Mouse (Mus musculus) liver, embryonic 14.5 days (tissue): Measurements from ENCODE around the gene Epm2aip1. TPM values are rescaled to one million over a fixed set of nuclear protein-coding genes. Genes with fewer than 3 reads are reported as not detected.

Experiments used
- ATAC-seq: fragments of 200-750 bp; cut with Nextera tagmentation; 2 replicates; pipeline ENCODE4 v1.8.0; 2017; ENCODE audit warnings: moderate number of reproducible peaks, mild to moderate bottlenecking, moderate library complexity; ENCODE audit not compliant: insufficient read depth
- DNase-seq, 3 experiments: peaks; one replicate each; pipeline ENCODE4 v3.0.0-alpha.2; 2012 to 2013; ENCODE audit warnings: low read depth in 3 of 3, low spot score in 3 of 3
- H3K27ac ChIP-seq: fragments of 300-500 bp; sonication (generic); 2 replicates; pipeline ENCODE4 v1.5.1; 2014; ENCODE audit warnings: moderate library complexity, mild to moderate bottlenecking, control low read depth, inconsistent platforms
- H3K27me3 ChIP-seq: fragments of 300-500 bp; sonication (generic); 2 replicates; pipeline ENCODE4 v1.6.1; 2014; ENCODE audit warnings: mild to moderate bottlenecking, low read length, moderate library complexity; ENCODE audit not compliant: control insufficient read depth, insufficient read depth
- H3K36me3 ChIP-seq: fragments of 300-500 bp; sonication (generic); replicated peaks from 2 replicates; pipeline ENCODE4 v1.6.1; 2014; ENCODE audit warnings: low read depth; ENCODE audit not compliant: control insufficient read depth, insufficient read depth
- H3K4me1 ChIP-seq, 2 experiments: fragments of 200-500 bp in 1 of 2; fragments of 300-500 bp in 1 of 2; sonication (generic) in 1 of 2; replicated peaks; 2 replicates each; pipeline ENCODE4 v1.6.1; 2012 to 2014; ENCODE audit warnings: antibody characterized with exemption in 1 of 2, inconsistent platforms in 1 of 2, low read length in 1 of 2; ENCODE audit not compliant: control insufficient read depth in 2 of 2, insufficient read depth in 2 of 2
- H3K4me2 ChIP-seq: fragments of 300-500 bp; sonication (generic); 2 replicates; pipeline ENCODE4 v1.6.1; 2014; ENCODE audit warnings: low read depth, mild to moderate bottlenecking, control low read depth, moderate library complexity
- H3K4me3 ChIP-seq, 2 experiments: fragments of 200-500 bp in 1 of 2; fragments of 300-500 bp in 1 of 2; sonication (generic) in 1 of 2; 2 replicates each; pipeline ENCODE4 v1.5.1; 2012 to 2014; ENCODE audit warnings: low read depth in 2 of 2, low read length in 2 of 2, mild to moderate bottlenecking in 2 of 2, control low read depth in 1 of 2, inconsistent platforms in 1 of 2, moderate library complexity in 1 of 2; ENCODE audit not compliant: insufficient read depth in 1 of 2
- H3K9ac ChIP-seq: fragments of 300-500 bp; sonication (generic); replicated peaks from 2 replicates; pipeline ENCODE4 v1.6.1; 2014; ENCODE audit warnings: mild to moderate bottlenecking, control low read depth, moderate library complexity
- H3K9me3 ChIP-seq: fragments of 300-500 bp; sonication (generic); 2 replicates; pipeline ENCODE4 v1.6.1; 2016; ENCODE audit warnings: low read length, mixed read lengths; ENCODE audit not compliant: control insufficient read depth
- CTCF ChIP-seq: IDR thresholded peaks from 2 replicates; pipeline ENCODE4 v1.5.1; 2016; ENCODE audit warnings: antibody characterized with exemption, low read depth, control low read depth
- EP300 ChIP-seq: IDR thresholded peaks from 2 replicates; pipeline ENCODE4 v1.6.1; 2016; ENCODE audit warnings: antibody characterized with exemption, low read depth
- WGBS: fragments of 180-500 bp; shearing (Covaris S2); extraction: QIAGEN DNeasy Blood & Tissue Kit; methylation state at CpG from one replicate; pipeline ENCODE4 v1.1.7; 2014; ENCODE audit not compliant: insufficient replicate concordance; 5-methylcytosine and 5-hydroxymethylcytosine counted together
- polyA plus RNA-seq, 2 experiments: library from polyadenylated mRNA; depleted of rRNA in 1 of 2; stranded (reverse) in 1 of 2; unstranded in 1 of 2; fragments of >200 nt; fragmentation: Nextera tagmentation in 1 of 2; extraction: Ambion mirVana in 1 of 2; gene quantifications; 2 replicates each; pipeline versions ENCODE4 v1.2.1 to v1.2.3; 2012 to 2014

The Epm2aip1 gene
- polyA plus RNA-seq, 2 experiments: 8.1 to 9.0 TPM

GRCm38 (mm10) chr9:111285676-111286075 lies 13.9 kb downstream of the Epm2aip1 start:
- Histone ChIP-seq H3K4me3 (no peak overlapping the region), H3K27ac (no peak overlapping the region), H3K27me3 (no peaks in the 10 kb centered on the region), H3K36me3 (no peaks in the 10 kb centered on the region), H3K4me1 (peaks cover 2 to 3% of the 10 kb centered on the region in 2 experiments; a peak in 1 of 4 replicates), H3K4me2 (no peak overlapping the region), H3K9me3 (no peaks in the 10 kb centered on the region), H3K9ac (no peak overlapping the region)
- no peak for TF ChIP-seq EP300
- no peak for TF ChIP-seq CTCF
- 33% methylated on average over 5 of the region's 5 CpGs for WGBS
- DNase-seq (no peak), ATAC-seq (no peak)

- ATAC-seq (no peak), DNase-seq (no peak)
- H3K4me3 ChIP-seq: no peak overlapping the region
- H3K27me3 ChIP-seq: no peaks in the 10 kb centered on the region
- no peak for TF ChIP-seq EP300
- TF ChIP-seq CTCF: no peak
- WGBS: 57% methylated on average over 2 of the region's 2 CpGs
- H3K4me2 ChIP-seq: no peak overlapping the region
- H3K4me1 ChIP-seq: peaks cover 2 to 3% of the 10 kb centered on the region in 2 experiments; a peak in 1 of 4 replicates
- no peaks in the 10 kb centered on the region for H3K36me3 ChIP-seq
- H3K27ac ChIP-seq: no peak overlapping the region
- H3K9me3 ChIP-seq: no peaks in the 10 kb centered on the region
- no peak overlapping the region for H3K9ac ChIP-seq
These were observed 14.7 kb downstream of the Epm2aip1 start for GRCm38 (mm10) chr9:111286468-111286867.

- Histone ChIP-seq H3K9me3 (no peaks in the 10 kb centered on the region), H3K27me3 (no peaks in the 10 kb centered on the region)
These were observed 16.2 kb downstream of the Epm2aip1 start for GRCm38 (mm10) chr9:111287956-111288355.

GRCm38 (mm10) chr9:111289294-111289831 lies 17.6 kb downstream of the Epm2aip1 start:
- no peaks in the 10 kb centered on the region for H3K9me3 ChIP-seq
- H3K4me2 ChIP-seq: peak overlapping the region; percentile 47
- no peak for DNase-seq
- H3K36me3 ChIP-seq: no peaks in the 10 kb centered on the region
- H3K9ac ChIP-seq: no peak overlapping the region
- no peak overlapping the region for H3K4me3 ChIP-seq
- TF ChIP-seq EP300 (no peak), CTCF (no peak)
- peak; percentile 53 for ATAC-seq
- no peaks in the 10 kb centered on the region for H3K27me3 ChIP-seq
- WGBS: 50% methylated on average over 9 of the region's 9 CpGs
- peak overlapping the region; percentile 23; the same call in 1 of the 2 replicates for H3K27ac ChIP-seq
- peaks cover 2 to 3% of the 10 kb centered on the region in 2 experiments; a peak in 1 of 4 replicates for H3K4me1 ChIP-seq

More at GRCm38 (mm10) chr9:111287956-111288355, 16.2 kb downstream of the Epm2aip1 start:
- 60% methylated on average over 4 of the region's 4 CpGs for WGBS
- Histone ChIP-seq H3K27ac (no peak overlapping the region), H3K4me1 (peaks cover 2 to 3% of the 10 kb centered on the region in 2 experiments; a peak in 1 of 4 replicates), H3K9ac (no peak overlapping the region), H3K36me3 (no peaks in the 10 kb centered on the region), H3K4me3 (no peak overlapping the region), H3K4me2 (no peak overlapping the region)
- TF ChIP-seq CTCF: no peak
- no peak for TF ChIP-seq EP300
- no peak for DNase-seq
- ATAC-seq: no peak

GRCm38 (mm10) chr9:111289832-111290339 lies 18.2 kb downstream of the Epm2aip1 start:
- Histone ChIP-seq H3K4me2 (peak overlapping the region; percentile 47), H3K9ac (no peak overlapping the region), H3K9me3 (no peaks in the 10 kb centered on the region), H3K4me1 (peaks cover 2 to 3% of the 10 kb centered on the region in 2 experiments; a peak in 1 of 4 replicates), H3K36me3 (no peaks in the 10 kb centered on the region), H3K27ac (peak overlapping the region; percentile 23; the same call in 1 of the 2 replicates), H3K27me3 (no peaks in the 10 kb centered on the region), H3K4me3 (no peak overlapping the region)
- peak; percentile 100 for TF ChIP-seq CTCF
- TF ChIP-seq EP300: no peak
- ATAC-seq (peak; percentile 79), DNase-seq (peak; percentile 54 to 70 (median 59))
- WGBS: 17% methylated on average over 21 of the region's 21 CpGs
